Mouse (Mus musculus) testis, postnatal 14 days (tissue): Measurements from ENCODE around the gene Dnah12.
"Not testable (repeated sequence)": the region's sequence is repeated elsewhere in the genome, so short reads cannot be mapped to it uniquely, and the experiment has no call there.

Source experiments
- DNase-seq: peaks from one replicate; pipeline ENCODE4 v3.0.0; 2021; ENCODE audit warnings: low spot score

Dnah12 gene

GRCm38 (mm10) chr14:26881700-26882099, 188.6 kb downstream of the Dnah12 start:
- no peak for DNase-seq

GRCm38 (mm10) chr14:26887244-26887643, 194.2 kb downstream of the Dnah12 start:
- DNase-seq, result no peak

GRCm38 (mm10) chr14:26890777-26891176, 197.7 kb downstream of the Dnah12 start:
- no peak for DNase-seq

GRCm38 (mm10) chr14:26894392-26894791, 201.3 kb downstream of the Dnah12 start, which contains the start of gene Asb14:
Asb14 (plus strand) TSS chr14:26894557.
- no peak for DNase-seq

GRCm38 (mm10) chr14:26899490-26899889, 206.4 kb downstream of the Dnah12 start:
- DNase-seq, result no peak

GRCm38 (mm10) chr14:26900893-26901292, 207.8 kb downstream of the Dnah12 start:
- no peak for DNase-seq

GRCm38 (mm10) chr14:26907401-26907800, 214.3 kb downstream of the Dnah12 start:
- DNase-seq, result no peak

- DNase-seq, result not testable (repeated sequence)
Observed at GRCm38 (mm10) chr14:26910461-26910860, 217.4 kb downstream of the Dnah12 start.

GRCm38 (mm10) chr14:26911201-26911600, 218.1 kb downstream of the Dnah12 start:
- DNase-seq, result no peak

GRCm38 (mm10) chr14:26911826-26912225, 218.8 kb downstream of the Dnah12 start:
- no peak for DNase-seq

- no peak for DNase-seq
Observed at GRCm38 (mm10) chr14:26913681-26914268, 220.7 kb downstream of the Dnah12 start.

GRCm38 (mm10) chr14:26919310-26919709, 226.2 kb downstream of the Dnah12 start:
- DNase-seq, result no peak

GRCm38 (mm10) chr14:26923702-26924421, 230.8 kb downstream of the Dnah12 start:
- no peak for DNase-seq

- no peak for DNase-seq
Observed at GRCm38 (mm10) chr14:26934891-26935290, 241.8 kb downstream of the Dnah12 start.

GRCm38 (mm10) chr14:26935558-26935957, 242.5 kb downstream of the Dnah12 start:
- DNase-seq, result no peak
